Mouse (Mus musculus): ENCODE data around the gene Cdh13.

Cdh13 gene

GRCm38 (mm10) chr8:118380782-118381181 is 97.2 kb downstream of the Cdh13 start:
- DNase-seq (ENCODE audit: low spot score), result no peak

- no peak for DNase-seq (ENCODE audit: low spot score)
Measured at GRCm38 (mm10) chr8:118381641-118382040, 98.1 kb downstream of the Cdh13 start.

- no peak for DNase-seq (ENCODE audit: low spot score)
Measured at GRCm38 (mm10) chr8:118384314-118384713, 100.8 kb downstream of the Cdh13 start.

GRCm38 (mm10) chr8:118389456-118389855 is 105.9 kb downstream of the Cdh13 start:
- no peak for DNase-seq (ENCODE audit: low spot score)

GRCm38 (mm10) chr8:118393909-118394650 is 110.5 kb downstream of the Cdh13 start:
- no peak for DNase-seq (ENCODE audit: low spot score)

GRCm38 (mm10) chr8:118395178-118395577 is 111.6 kb downstream of the Cdh13 start:
- DNase-seq (ENCODE audit: low spot score), result no peak

- no peak for DNase-seq (ENCODE audit: low spot score)
Measured at GRCm38 (mm10) chr8:118404836-118405235, 121.3 kb downstream of the Cdh13 start.

GRCm38 (mm10) chr8:118407322-118407721 is 123.8 kb downstream of the Cdh13 start:
- DNase-seq (ENCODE audit: low spot score), result no peak

- DNase-seq (ENCODE audit: low spot score), result no peak
Measured at GRCm38 (mm10) chr8:118409396-118409795, 125.9 kb downstream of the Cdh13 start.

- no peak for DNase-seq (ENCODE audit: low spot score)
Measured at GRCm38 (mm10) chr8:118410341-118410970, 126.9 kb downstream of the Cdh13 start.

- DNase-seq (ENCODE audit: low spot score), result no peak
Measured at GRCm38 (mm10) chr8:118415672-118416071, 132.1 kb downstream of the Cdh13 start.

- DNase-seq (ENCODE audit: low spot score), result no peak
Measured at GRCm38 (mm10) chr8:118416811-118417355, 133.3 kb downstream of the Cdh13 start.

GRCm38 (mm10) chr8:118422624-118423023 is 139.1 kb downstream of the Cdh13 start:
- DNase-seq (ENCODE audit: low spot score), result no peak

GRCm38 (mm10) chr8:118428941-118429340 is 145.4 kb downstream of the Cdh13 start:
- DNase-seq (ENCODE audit: low spot score), result no peak

GRCm38 (mm10) chr8:118431731-118432440 is 148.4 kb downstream of the Cdh13 start:
- no peak for DNase-seq (ENCODE audit: low spot score)

GRCm38 (mm10) chr8:118433553-118434180 is 150.1 kb downstream of the Cdh13 start:
- DNase-seq (ENCODE audit: low spot score), result no peak

- DNase-seq (ENCODE audit: low spot score), result no peak
Measured at GRCm38 (mm10) chr8:118436751-118437150, 153.2 kb downstream of the Cdh13 start.

GRCm38 (mm10) chr8:118437152-118437551 is 153.6 kb downstream of the Cdh13 start:
- DNase-seq (ENCODE audit: low spot score), result no peak

- DNase-seq (ENCODE audit: low spot score), result no peak
Measured at GRCm38 (mm10) chr8:118437874-118438273, 154.3 kb downstream of the Cdh13 start.

- DNase-seq (ENCODE audit: low spot score), result no peak
Measured at GRCm38 (mm10) chr8:118439857-118440256, 156.3 kb downstream of the Cdh13 start.

- no peak for DNase-seq (ENCODE audit: low spot score)
Measured at GRCm38 (mm10) chr8:118443361-118443760, 159.8 kb downstream of the Cdh13 start.

- DNase-seq (ENCODE audit: low spot score), result no peak
Measured at GRCm38 (mm10) chr8:118444651-118445207, 161.2 kb downstream of the Cdh13 start.

Data from ovary, adult 18-20 months (tissue).